Mouse (Mus musculus) liver, postnatal 0 days (tissue): ENCODE measurements around the gene U2af2. TPM values are rescaled to one million over a fixed set of nuclear protein-coding genes. Genes with fewer than 3 reads are reported as not detected.

Experiments used
- ATAC-seq: fragments of 200-750 bp; cut with Nextera tagmentation; 2 replicates; pipeline ENCODE4 v1.8.0; 2017; ENCODE audit warnings: mild to moderate bottlenecking, moderate library complexity
- DNase-seq: peaks from one replicate; pipeline ENCODE4 v3.0.0-alpha.2; 2016
- H3K27ac ChIP-seq: fragments of 300-500 bp; sonication (generic); 2 replicates; pipeline ENCODE4 v1.5.1; 2014; ENCODE audit warnings: antibody characterized with exemption, moderate library complexity, mild to moderate bottlenecking, low read depth
- H3K27me3 ChIP-seq: fragments of 300-500 bp; sonication (generic); 2 replicates; pipeline ENCODE4 v1.6.1; 2014; ENCODE audit warnings: low read length, control low read depth, mixed read lengths; ENCODE audit not compliant: insufficient read depth
- H3K36me3 ChIP-seq: fragments of 300-500 bp; sonication (generic); replicated peaks from 2 replicates; pipeline ENCODE4 v1.6.1; 2014; ENCODE audit warnings: mild to moderate bottlenecking, control low read depth, low read length, moderate library complexity, mixed read lengths; ENCODE audit not compliant: insufficient read depth
- H3K4me1 ChIP-seq: fragments of 300-500 bp; sonication (generic); 2 replicates; pipeline ENCODE4 v1.6.1; 2014; ENCODE audit warnings: antibody characterized with exemption, mild to moderate bottlenecking, control low read depth; ENCODE audit not compliant: insufficient read depth
- H3K4me2 ChIP-seq: fragments of 300-500 bp; sonication (generic); 2 replicates; pipeline ENCODE4 v1.6.1; 2014; ENCODE audit warnings: low read depth, mild to moderate bottlenecking, low read length, moderate library complexity, mixed read lengths
- H3K4me3 ChIP-seq: fragments of 300-500 bp; sonication (generic); 2 replicates; pipeline ENCODE4 v1.5.1; 2014; ENCODE audit warnings: low read depth, low read length
- H3K9ac ChIP-seq: fragments of 300-500 bp; sonication (generic); replicated peaks from 2 replicates; pipeline ENCODE4 v1.6.1; 2014; ENCODE audit warnings: mild to moderate bottlenecking, moderate library complexity
- H3K9me3 ChIP-seq: fragments of 300-500 bp; sonication (generic); 2 replicates; pipeline ENCODE4 v1.6.1; 2016; ENCODE audit warnings: mild to moderate bottlenecking, control low read depth, low read length, mixed read lengths
- CTCF ChIP-seq: sonication (generic); IDR thresholded peaks from 2 replicates; pipeline ENCODE4 v1.5.1; 2016; ENCODE audit warnings: antibody characterized with exemption, low read depth
- EP300 ChIP-seq: IDR thresholded peaks from 2 replicates; pipeline ENCODE4 v1.6.1; 2016; ENCODE audit warnings: antibody characterized with exemption, low read depth, mild to moderate bottlenecking
- WGBS: fragments of 180-500 bp; shearing (Covaris S2); extraction: QIAGEN DNeasy Blood & Tissue Kit; methylation state at CpG from one replicate; pipeline ENCODE4 v1.1.7; 2014; ENCODE audit not compliant: insufficient replicate concordance; 5-methylcytosine and 5-hydroxymethylcytosine counted together
- polyA plus RNA-seq: library from polyadenylated mRNA; unstranded; fragments of >200 nt; fragmentation: Nextera tagmentation; extraction: Ambion mirVana; gene quantifications from 2 replicates; pipeline ENCODE4 v1.2.1, GENCODE M21; 2015

The U2af2 gene
- polyA plus RNA-seq, 1 experiment from 2014 or later: 36.8 TPM

DNA sequence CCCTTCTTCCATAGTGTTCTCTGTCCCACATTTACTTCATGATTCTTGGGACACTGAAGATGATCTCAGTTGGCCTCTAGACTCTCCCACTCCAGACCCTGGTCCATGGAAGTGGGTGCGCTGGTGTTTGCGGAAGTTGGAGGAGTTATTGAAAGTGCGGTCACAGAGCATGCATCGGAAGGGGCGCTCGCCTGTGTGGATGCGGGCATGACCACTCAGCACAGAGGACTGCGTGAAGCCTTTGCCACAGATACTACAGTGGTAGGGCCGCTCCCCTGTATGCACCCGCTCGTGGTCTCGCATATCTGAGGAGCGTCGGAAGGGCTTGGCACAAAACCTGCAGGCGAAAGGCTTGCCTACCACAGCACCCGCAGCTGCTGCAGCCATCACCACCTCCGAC is 26.3 kb upstream of the U2af2 start:
- 94% methylated on average over 17 of the region's 17 CpGs for WGBS
- peaks cover 14% of the 10 kb centered on the region for H3K9me3 ChIP-seq
- peaks cover 14% of the 10 kb centered on the region for H3K4me1 ChIP-seq
- TF ChIP-seq EP300 (no peak), CTCF (no peak)
- H3K36me3 ChIP-seq: peaks cover 23% of the 10 kb centered on the region
- DNase-seq: no peak
- H3K27ac ChIP-seq: no peak overlapping the region
- no peak overlapping the region for H3K4me2 ChIP-seq
- H3K4me3 ChIP-seq: no peak overlapping the region
- H3K9ac ChIP-seq: no peak overlapping the region
- no peak for ATAC-seq
- H3K27me3 ChIP-seq: no peaks in the 10 kb centered on the region

DNA sequence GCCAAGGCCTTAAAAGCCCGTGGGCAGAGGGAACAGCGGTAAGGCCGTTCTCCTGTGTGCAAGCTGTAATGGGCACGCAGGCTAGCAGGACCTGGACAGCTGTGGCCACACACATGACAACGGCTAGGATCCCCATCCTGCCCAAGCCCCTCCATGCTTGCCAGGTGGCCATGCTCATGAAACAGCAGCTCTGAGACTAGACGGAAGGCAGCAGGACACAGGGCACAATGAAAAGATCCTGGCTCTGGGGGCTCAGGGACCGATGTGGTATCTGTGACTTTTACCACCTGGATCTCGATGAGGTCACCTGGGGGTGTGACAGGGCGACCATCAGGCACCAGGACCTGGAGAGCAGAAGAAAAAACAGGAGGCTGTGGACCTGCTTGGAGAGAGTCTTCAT is 25.8 kb upstream of the U2af2 start:
- Histone ChIP-seq H3K9ac (no peak overlapping the region), H3K4me2 (no peak overlapping the region), H3K4me3 (no peak overlapping the region), H3K4me1 (peaks cover 14% of the 10 kb centered on the region), H3K27me3 (no peaks in the 10 kb centered on the region), H3K36me3 (peaks cover 18% of the 10 kb centered on the region), H3K9me3 (peaks cover 9% of the 10 kb centered on the region), H3K27ac (no peak overlapping the region)
- TF ChIP-seq EP300 (no peak), CTCF (no peak)
- DNase-seq: no peak
- no peak for ATAC-seq
- WGBS: 89% methylated on average over 9 of the region's 9 CpGs

DNA sequence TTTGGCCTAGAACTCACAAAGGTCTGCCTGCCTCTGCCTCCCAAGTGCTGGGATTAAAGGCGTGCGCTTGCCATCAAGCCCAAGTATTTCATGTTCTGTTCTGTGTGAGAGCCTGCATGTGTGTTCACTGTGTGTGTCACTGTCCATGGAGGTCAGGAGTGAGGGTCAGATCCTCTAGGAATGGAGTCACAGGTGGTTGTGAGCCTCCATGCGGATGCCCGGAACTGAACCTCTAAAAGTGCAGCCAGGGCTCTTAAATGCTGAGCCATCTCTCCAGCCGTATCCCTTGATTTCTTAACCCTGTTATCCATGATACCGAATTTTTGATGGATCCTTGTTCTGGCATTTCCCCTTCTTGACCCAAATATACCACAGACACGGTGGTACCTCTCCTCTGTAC is 24.9 kb upstream of the U2af2 start:
- no peak overlapping the region for H3K4me2 ChIP-seq
- H3K36me3 ChIP-seq: peaks cover 9% of the 10 kb centered on the region
- DNase-seq: no peak
- 0 out of 2 replicates have a peak, but pooled peaks cover 1% of the 10 kb centered on the region for H3K9me3 ChIP-seq
- no peak overlapping the region for H3K4me3 ChIP-seq
- H3K4me1 ChIP-seq: peaks cover 14% of the 10 kb centered on the region
- no peak overlapping the region for H3K9ac ChIP-seq
- 88% methylated on average over 7 of the region's 7 CpGs for WGBS
- no peaks in the 10 kb centered on the region for H3K27me3 ChIP-seq
- TF ChIP-seq EP300 (no peak), CTCF (no peak)
- ATAC-seq: no peak
- no peak overlapping the region for H3K27ac ChIP-seq

DNA sequence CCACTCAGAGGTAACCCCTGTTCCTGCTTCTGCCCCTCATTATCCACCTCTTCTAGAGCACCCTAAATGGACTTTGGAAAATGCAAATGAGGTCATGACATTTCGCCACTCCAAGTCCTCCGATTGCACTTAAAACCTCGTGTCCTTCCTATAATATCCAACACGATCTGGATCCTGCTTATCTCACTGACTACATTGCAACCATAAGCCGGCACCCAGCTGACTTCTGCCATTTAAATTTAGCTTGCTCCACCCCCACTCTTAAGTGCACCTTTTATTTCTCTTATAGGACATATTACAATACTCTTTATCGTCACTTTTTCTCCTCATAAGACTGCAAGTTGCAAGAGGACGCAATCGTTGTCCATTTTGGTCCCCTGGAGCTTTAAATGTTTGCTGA is 24.5 kb upstream of the U2af2 start:
- Histone ChIP-seq H3K27me3 (no peaks in the 10 kb centered on the region), H3K9ac (no peak overlapping the region; the same call in 1 of the 2 replicates), H3K4me1 (peaks cover 14% of the 10 kb centered on the region), H3K36me3 (peaks cover 5% of the 10 kb centered on the region), H3K4me2 (peak overlapping the region; percentile 69), H3K9me3 (no peaks in the 10 kb centered on the region), H3K27ac (peak overlapping the region; percentile 94; the same call in 1 of the 2 replicates), H3K4me3 (peak overlapping the region; percentile 67; the same call in 1 of the 2 replicates)
- DNase-seq (no peak), ATAC-seq (no peak)
- TF ChIP-seq EP300: no peak
- no peak for TF ChIP-seq CTCF
- WGBS: 72% methylated on average over 8 of the region's 8 CpGs

DNA sequence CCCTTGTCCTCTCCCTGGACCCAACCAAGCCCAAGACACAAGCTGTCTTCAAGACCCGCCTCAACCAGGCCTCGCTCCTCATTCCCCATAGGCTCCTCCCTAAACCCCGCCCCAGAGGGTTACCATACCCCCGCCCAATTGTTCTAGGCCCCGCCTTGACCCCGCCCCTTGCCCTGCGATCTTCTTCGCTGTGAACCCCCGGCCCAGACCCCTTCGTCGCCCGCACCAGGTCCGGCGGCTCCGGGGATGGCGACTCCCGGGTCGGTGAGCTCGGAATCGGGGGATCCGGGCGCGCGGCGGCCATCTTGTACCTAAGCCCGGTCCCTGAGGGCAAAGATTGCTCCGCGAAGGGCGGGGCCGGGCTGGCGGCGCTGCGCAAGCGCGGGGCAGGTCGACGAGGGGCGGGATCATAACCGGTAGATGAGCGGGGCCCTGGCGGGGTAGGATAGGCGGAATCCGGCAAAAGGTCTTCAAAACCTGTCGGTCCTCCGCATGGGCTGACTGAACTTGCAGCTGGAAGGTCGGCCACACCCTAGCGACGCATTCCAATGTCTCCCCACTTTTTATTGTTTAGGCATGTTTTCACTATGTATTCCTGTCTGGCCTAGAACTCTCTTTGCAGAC is 23.7 kb upstream of the U2af2 start, which contains the start of gene Zfp784:
Gene Zfp784 (minus strand): TSS at position 338 of the 624 bp plus-strand sequence.
- peak within 1 kb of the TSS; percentile 67 for H3K4me3 ChIP-seq
- H3K27me3 ChIP-seq: no peaks in the 10 kb centered on the region
- no peaks in the 10 kb centered on the region for H3K9me3 ChIP-seq
- H3K4me1 ChIP-seq: peaks cover 14% of the 10 kb centered on the region
- under 1% methylated on average over 46 of the region's 48 CpGs for WGBS
- TF ChIP-seq EP300 (peak; percentile 17; the same call in 1 of the 2 replicates), CTCF (no peak)
- H3K27ac ChIP-seq: peak within 1 kb of the TSS; percentile 94
- ATAC-seq: peak; percentile 99
- peak; percentile 94 for DNase-seq
- H3K36me3 ChIP-seq: no peaks in the 10 kb centered on the region; the same call in none of the 2 replicates
- peak within 1 kb of the TSS; percentile 68 for H3K9ac ChIP-seq
- H3K4me2 ChIP-seq: peak within 1 kb of the TSS; percentile 69

DNA sequence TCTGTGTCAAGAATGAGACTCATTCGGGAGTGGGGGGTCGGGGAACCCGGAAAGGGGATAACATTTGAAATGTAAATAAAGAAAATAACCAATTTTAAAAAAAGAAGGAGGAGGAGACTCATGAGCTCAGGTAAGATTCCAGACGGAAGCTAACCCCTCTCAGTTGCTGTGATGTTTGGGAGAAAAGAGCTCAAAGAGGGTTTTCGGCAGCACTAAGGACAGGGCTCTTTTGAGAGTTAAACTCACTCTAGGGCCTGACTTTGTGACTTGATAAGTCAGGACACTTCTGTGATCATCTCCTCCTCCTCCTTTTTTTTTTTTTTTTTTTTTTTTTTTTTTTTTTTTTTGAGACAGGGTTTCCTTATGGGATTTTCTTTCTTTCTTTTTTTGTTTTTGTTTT is 23.0 kb upstream of the U2af2 start:
- H3K4me3 ChIP-seq: peak overlapping the region; percentile 67
- 26% methylated on average over 5 of the region's 5 CpGs for WGBS
- peaks cover 14% of the 10 kb centered on the region for H3K4me1 ChIP-seq
- DNase-seq (no peak), ATAC-seq (no peak)
- H3K9me3 ChIP-seq: no peaks in the 10 kb centered on the region
- TF ChIP-seq CTCF (no peak), EP300 (no peak)
- peak overlapping the region; percentile 68 for H3K9ac ChIP-seq
- H3K4me2 ChIP-seq: peak overlapping the region; percentile 69
- H3K27me3 ChIP-seq: no peaks in the 10 kb centered on the region
- H3K27ac ChIP-seq: peak overlapping the region; percentile 94; the same call in 1 of the 2 replicates
- no peaks in the 10 kb centered on the region; the same call in 1 of the 2 replicates for H3K36me3 ChIP-seq
